Mouse (Mus musculus) heart, embryonic 15.5 days (tissue): Measurements from ENCODE around the gene Agrn. TPM values are rescaled to one million over a fixed set of nuclear protein-coding genes. Genes with fewer than 3 reads are reported as not detected.

Experiments used
- ATAC-seq: fragments of 200-750 bp; cut with Nextera tagmentation; replicated peaks from 2 replicates; pipeline ENCODE4 v1.8.0; 2017; ENCODE audit warnings: low read depth, moderate TSS enrichment; ENCODE audit not compliant: insufficient number of reproducible peaks, insufficient read depth, low FRiP score
- H3K27ac ChIP-seq: fragments of 300-500 bp; sonication (generic); 2 replicates; pipeline ENCODE4 v1.5.1; 2015; ENCODE audit warnings: mild to moderate bottlenecking, inconsistent platforms
- H3K27me3 ChIP-seq: fragments of 300-500 bp; sonication (generic); 2 replicates; pipeline ENCODE4 v1.6.1; 2015; ENCODE audit warnings: inconsistent platforms
- H3K36me3 ChIP-seq: fragments of 300-500 bp; sonication (generic); 2 replicates; pipeline ENCODE4 v1.6.1; 2015; ENCODE audit warnings: mild to moderate bottlenecking, inconsistent platforms
- H3K4me1 ChIP-seq: fragments of 300-500 bp; sonication (generic); replicated peaks from 2 replicates; pipeline ENCODE4 v1.6.1; 2015; ENCODE audit warnings: inconsistent platforms
- H3K4me2 ChIP-seq: fragments of 300-500 bp; sonication (generic); 2 replicates; pipeline ENCODE4 v1.6.1; 2015; ENCODE audit warnings: inconsistent platforms, mild to moderate bottlenecking, moderate library complexity
- H3K4me3 ChIP-seq: fragments of 300-500 bp; sonication (generic); 2 replicates; pipeline ENCODE4 v1.5.1; 2015; ENCODE audit warnings: mild to moderate bottlenecking, inconsistent platforms
- H3K9ac ChIP-seq: fragments of 300-500 bp; sonication (generic); 2 replicates; pipeline ENCODE4 v1.6.1; 2015; ENCODE audit warnings: mild to moderate bottlenecking, inconsistent platforms
- H3K9me3 ChIP-seq: fragments of 300-500 bp; sonication (generic); replicated peaks from 2 replicates; pipeline ENCODE4 v1.6.1; 2016; ENCODE audit warnings: inconsistent platforms
- WGBS: fragments of 180-500 bp; shearing (Covaris S2); methylation state at CpG from one replicate; pipeline ENCODE4 v1.1.7; 2015; ENCODE audit warnings: mixed read lengths; 5-methylcytosine and 5-hydroxymethylcytosine counted together
- polyA plus RNA-seq: library from polyadenylated mRNA; unstranded; fragments of >200 nt; fragmentation: Nextera tagmentation; extraction: Ambion mirVana; gene quantifications from 2 replicates; pipeline ENCODE4 v1.2.1, GENCODE M21; 2015

Agrn gene
- polyA plus RNA-seq: 38.0 and 51.4 TPM in 2 replicates

DNA sequence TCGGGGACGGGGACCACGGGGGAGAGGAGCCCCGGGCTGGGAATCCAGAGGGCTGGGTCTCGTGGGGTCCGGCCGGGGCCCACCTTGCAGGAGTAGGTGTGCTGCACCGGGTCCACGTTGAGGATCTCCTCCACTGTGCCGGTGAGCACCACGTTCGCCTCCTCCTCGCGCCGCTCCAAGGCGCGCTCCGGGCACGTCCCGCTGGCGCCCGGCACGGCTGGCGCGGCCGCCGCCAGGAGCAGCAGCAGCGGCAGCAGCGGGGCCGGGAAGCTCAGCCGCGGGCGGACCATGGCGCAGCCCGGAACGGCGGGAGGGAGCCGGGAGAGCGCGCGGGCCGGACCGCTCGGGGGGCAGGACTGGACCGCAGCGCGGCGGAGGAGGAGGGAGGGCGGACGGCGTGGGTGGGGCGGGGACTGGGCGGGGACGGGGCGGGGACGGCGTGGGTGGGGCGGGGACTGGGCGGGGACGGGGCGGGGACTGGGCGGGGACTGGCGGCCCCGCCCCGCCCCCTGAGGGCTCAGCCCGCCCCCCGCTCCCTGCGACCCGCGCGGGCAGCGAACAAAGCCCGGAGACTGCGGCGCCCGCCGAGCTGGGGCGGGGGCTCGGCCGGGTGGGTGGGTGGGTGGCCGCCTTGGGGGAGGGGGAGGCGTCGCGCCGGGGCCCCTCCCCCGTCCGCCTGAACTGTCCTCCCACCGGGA is at the start of gene Agrn:
Agrn (minus strand) TSS at position 358 of the 698 bp plus-strand sequence.
- WGBS: 1% methylated on average over 36 of the region's 88 CpGs
- Histone ChIP-seq H3K4me2 (peak within 1 kb of the TSS; percentile 97), H3K4me1 (peaks cover 43% of the 10 kb centered on the region), H3K4me3 (peak within 1 kb of the TSS; percentile 79), H3K36me3 (0 out of 2 replicates have a peak, but pooled peaks cover 6% of the 10 kb centered on the region), H3K9me3 (no peaks in the 10 kb centered on the region), H3K27ac (peak within 1 kb of the TSS; percentile 95), H3K9ac (peak within 1 kb of the TSS; percentile 88), H3K27me3 (no peaks in the 10 kb centered on the region)
- ATAC-seq: peak; percentile 85

DNA sequence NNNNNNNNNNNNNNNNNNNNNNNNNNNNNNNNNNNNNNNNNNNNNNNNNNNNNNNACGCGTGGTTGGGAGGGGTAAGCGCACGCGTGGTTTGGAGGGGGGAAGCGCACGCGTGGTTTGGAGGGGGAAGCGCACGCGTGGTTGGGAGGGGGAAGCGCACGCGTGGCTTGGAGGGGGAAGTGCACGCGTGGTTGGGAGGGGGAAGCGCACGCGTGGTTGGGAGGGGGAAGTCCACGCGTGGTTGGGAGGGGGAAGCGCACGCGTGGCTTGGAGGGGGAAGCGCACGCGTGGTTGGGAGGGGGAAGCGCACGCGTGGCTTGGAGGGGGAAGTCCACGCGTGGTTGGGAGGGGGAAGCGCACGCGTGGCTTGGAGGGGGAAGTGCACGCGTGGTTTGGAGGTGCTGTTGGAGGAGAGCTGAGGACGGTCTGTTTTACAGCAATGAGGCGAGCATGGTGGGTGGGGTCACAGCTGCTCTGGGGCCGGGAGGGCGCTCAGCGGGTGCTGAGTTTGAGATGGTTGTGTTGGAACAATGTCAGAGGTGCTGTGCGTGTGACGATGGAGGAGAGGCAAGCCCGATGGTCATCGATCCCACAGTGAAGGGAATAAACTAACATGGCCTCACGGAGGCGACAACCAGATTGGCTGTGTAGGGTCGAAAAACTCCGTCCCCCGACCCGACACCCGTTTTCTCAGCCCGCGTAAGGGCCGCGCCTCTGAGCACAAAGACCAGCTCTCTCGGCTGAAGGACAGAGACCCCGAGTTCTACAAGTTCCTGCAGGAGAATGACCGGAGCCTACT is 39.6 kb upstream of the Agrn start:
- H3K27me3 ChIP-seq: no peaks in the 10 kb centered on the region
- H3K4me1 ChIP-seq: peaks cover 20% of the 10 kb centered on the region
- 0 out of 2 replicates have a peak overlapping the region, but pooled peaks have one; percentile 92 for H3K27ac ChIP-seq
- 27% methylated on average over 58 of the region's 60 CpGs for WGBS
- H3K4me3 ChIP-seq: peak overlapping the region; percentile 94
- ATAC-seq: no peak
- peak overlapping the region; percentile 98 for H3K4me2 ChIP-seq
- H3K36me3 ChIP-seq: peaks cover 54% of the 10 kb centered on the region
- no peaks in the 10 kb centered on the region for H3K9me3 ChIP-seq
- no peak overlapping the region for H3K9ac ChIP-seq

DNA sequence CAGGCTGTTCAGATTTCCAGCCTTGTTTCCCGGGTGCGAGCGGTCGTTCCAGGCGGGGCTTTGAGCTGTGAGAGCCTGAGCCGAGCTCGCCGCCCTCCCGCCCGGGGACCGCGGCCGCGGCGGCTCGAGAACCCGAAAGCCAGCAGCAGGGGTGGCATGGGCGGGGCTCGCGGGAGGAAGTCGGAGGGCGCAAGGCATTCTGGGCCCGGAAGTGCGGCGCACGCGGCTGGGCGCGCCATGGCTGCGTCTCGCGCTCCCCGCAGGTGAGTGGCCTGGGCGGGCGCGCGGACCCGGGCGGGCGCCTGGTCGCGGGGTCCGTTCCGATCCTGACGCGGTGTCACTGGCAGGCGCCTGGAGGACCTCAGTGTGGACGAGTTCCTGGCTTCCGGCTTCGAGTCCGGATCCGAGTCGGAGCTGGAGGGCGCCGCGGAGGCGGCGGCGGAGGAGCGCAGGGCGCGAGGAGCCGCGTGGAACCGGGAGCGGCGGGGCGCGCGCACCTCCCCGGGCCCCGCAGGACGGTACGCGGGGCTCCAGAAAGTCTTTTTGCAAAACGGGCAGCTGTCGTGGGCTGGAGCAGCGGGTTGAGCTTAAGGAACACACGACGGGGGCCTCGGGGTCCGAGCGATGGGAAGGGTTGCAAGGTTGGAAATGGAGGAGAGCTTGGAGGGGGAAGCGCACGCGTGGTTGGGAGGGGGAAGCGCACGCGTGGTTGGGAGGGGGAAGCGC is 38.7 kb upstream of the Agrn start, which contains the start of gene Noc2l:
Noc2l (plus strand) TSS at position 203 of the 726 bp plus-strand sequence.
- Histone ChIP-seq H3K9ac (peak within 1 kb of the TSS; percentile 77), H3K36me3 (peaks cover 54% of the 10 kb centered on the region), H3K9me3 (no peaks in the 10 kb centered on the region), H3K27me3 (no peaks in the 10 kb centered on the region), H3K27ac (peak within 1 kb of the TSS; percentile 92), H3K4me2 (peak within 1 kb of the TSS; percentile 98), H3K4me3 (peak within 1 kb of the TSS; percentile 94), H3K4me1 (peaks cover 20% of the 10 kb centered on the region)
- ATAC-seq: peak; percentile 86
- under 1% methylated on average over 73 of the region's 90 CpGs for WGBS

DNA sequence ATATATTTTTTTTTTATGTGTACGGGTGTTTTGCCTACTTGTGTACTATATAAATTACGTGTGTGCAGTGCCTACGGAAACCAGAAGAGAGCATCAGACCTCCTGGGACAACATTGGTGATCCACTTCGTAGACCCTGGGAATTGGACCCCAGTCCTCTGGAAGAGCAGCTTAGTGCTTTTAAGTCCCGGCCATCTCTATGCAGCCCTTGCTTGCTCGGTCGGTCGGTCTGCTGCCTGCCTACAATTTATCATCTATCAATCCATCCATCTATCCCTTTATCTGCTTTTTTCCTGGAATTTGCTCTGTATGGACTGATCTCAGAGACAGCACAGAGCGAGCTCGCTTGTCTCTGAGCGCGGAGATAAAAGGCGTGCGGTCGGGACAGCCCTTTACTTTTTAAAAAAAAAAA is 38.1 kb upstream of the Agrn start:
- Histone ChIP-seq H3K27me3 (no peaks in the 10 kb centered on the region), H3K27ac (peak overlapping the region; percentile 92), H3K4me3 (peak overlapping the region; percentile 94), H3K9ac (peak overlapping the region; percentile 43; the same call in 1 of the 2 replicates), H3K4me1 (peaks cover 20% of the 10 kb centered on the region), H3K36me3 (peaks cover 55% of the 10 kb centered on the region), H3K4me2 (peak overlapping the region; percentile 98), H3K9me3 (no peaks in the 10 kb centered on the region)
- WGBS: under 1% methylated on average over 15 of the region's 15 CpGs
- ATAC-seq: no peak

DNA sequence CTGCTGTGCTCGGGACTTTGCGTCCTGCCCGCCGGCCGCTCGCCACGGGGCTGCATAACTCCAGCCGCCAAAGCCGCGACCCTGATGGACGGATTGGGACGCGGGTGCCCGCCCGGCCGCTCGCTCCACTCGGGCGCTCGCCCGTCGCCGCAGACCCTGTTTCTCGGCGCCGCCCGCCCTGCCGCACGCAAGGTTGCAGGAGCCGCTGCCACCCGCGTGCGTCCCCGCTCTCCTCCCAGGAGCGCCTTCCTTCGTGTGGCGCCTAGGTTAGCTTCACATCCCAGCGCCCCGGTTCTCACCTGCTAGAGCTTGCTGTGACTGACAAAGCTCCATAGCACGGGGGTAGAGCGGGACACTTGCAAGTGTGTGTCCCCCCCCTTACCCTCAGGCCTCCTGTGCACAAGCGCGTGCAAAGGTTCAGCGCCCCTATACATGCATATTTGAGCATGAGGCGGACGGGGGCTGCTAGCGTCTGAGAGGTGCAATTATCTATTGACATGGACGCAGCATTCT is 37.5 kb upstream of the Agrn start, which contains the start of gene Plekhn1:
Plekhn1 (minus strand) TSS at position 157 of the 513 bp plus-strand sequence.
- peak within 1 kb of the TSS; percentile 94 for H3K4me3 ChIP-seq
- no peaks in the 10 kb centered on the region for H3K9me3 ChIP-seq
- H3K4me1 ChIP-seq: peaks cover 20% of the 10 kb centered on the region
- peak; percentile 49 for ATAC-seq
- H3K4me2 ChIP-seq: peak within 1 kb of the TSS; percentile 98
- H3K27me3 ChIP-seq: no peaks in the 10 kb centered on the region
- peaks cover 55% of the 10 kb centered on the region for H3K36me3 ChIP-seq
- H3K9ac ChIP-seq: peak within 1 kb of the TSS; percentile 73
- H3K27ac ChIP-seq: peak within 1 kb of the TSS; percentile 92
- WGBS: under 1% methylated on average over 42 of the region's 48 CpGs

DNA sequence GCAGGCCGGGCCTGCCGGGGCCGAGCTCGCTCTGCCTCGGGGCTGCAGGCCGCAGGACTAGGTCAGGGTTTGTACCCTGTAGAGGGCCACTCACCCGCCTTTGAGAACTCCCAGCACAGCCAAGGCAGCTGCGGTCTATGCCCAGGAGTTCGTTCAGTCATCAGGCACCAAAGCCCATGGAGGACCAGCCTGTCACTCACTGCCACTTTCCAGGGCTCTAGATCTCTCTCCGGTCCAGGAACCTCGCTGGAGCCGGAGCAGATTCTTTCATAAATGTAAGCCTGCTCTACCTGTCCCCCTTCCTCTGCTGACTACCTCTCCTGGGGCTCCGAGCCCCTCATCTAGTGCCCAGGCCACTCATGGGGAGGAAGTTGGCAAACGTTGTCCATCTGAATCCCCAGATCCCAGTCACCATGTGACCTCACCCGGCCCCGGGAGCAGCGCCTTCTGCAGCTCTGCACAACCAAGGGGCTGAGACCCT is 36.8 kb upstream of the Agrn start:
- WGBS: 6% methylated on average over 17 of the region's 17 CpGs
- H3K4me2 ChIP-seq: peak overlapping the region; percentile 98
- ATAC-seq: no peak
- H3K27ac ChIP-seq: peak overlapping the region; percentile 80
- peak overlapping the region; percentile 73 for H3K9ac ChIP-seq
- no peaks in the 10 kb centered on the region for H3K27me3 ChIP-seq
- peak overlapping the region; percentile 65 for H3K4me3 ChIP-seq
- peaks cover 20% of the 10 kb centered on the region for H3K4me1 ChIP-seq
- no peaks in the 10 kb centered on the region for H3K9me3 ChIP-seq
- peaks cover 55% of the 10 kb centered on the region for H3K36me3 ChIP-seq

DNA sequence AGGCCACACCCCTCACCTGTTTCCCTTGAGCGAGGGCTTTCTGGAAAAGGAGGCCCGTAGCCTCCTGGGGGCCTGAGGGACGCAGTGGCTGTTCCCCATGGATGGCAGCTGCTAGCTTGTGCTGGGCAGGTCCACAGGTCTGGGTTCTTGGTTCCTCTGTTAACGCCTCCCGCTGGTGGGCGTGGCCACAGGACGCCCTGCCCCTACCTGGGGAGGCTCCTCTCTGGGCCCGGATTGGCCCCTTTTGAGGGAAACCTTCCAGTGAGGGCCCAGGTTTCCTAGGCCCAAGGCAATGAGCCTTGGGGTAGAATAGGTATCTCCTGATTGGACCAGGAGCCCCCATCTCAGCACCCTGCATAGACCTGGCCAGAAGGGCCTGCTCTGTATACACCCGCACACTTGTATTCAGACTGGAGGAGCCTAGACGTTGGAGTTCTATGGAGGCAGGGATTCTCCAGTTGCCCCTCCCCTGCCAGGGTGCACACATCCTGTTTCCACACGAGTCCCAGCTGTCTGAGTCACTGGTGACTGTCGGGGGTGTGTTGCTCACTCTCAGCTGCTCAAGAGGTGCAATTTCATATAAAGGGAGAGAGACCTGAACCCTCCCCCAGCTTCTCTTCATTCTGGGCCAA is 31.2 kb upstream of the Agrn start:
- Histone ChIP-seq H3K9ac (peak overlapping the region; percentile 41; the same call in 1 of the 2 replicates), H3K4me3 (peak overlapping the region; percentile 13; the same call in 1 of the 2 replicates), H3K9me3 (no peaks in the 10 kb centered on the region), H3K27me3 (no peaks in the 10 kb centered on the region), H3K36me3 (peaks cover 44% of the 10 kb centered on the region), H3K27ac (no peak overlapping the region), H3K4me2 (peak overlapping the region; percentile 40), H3K4me1 (peaks cover 13% of the 10 kb centered on the region)
- 24% methylated on average over 12 of the region's 12 CpGs for WGBS
- 0 out of 2 replicates have a peak, but pooled peaks have one; percentile 20 for ATAC-seq

DNA sequence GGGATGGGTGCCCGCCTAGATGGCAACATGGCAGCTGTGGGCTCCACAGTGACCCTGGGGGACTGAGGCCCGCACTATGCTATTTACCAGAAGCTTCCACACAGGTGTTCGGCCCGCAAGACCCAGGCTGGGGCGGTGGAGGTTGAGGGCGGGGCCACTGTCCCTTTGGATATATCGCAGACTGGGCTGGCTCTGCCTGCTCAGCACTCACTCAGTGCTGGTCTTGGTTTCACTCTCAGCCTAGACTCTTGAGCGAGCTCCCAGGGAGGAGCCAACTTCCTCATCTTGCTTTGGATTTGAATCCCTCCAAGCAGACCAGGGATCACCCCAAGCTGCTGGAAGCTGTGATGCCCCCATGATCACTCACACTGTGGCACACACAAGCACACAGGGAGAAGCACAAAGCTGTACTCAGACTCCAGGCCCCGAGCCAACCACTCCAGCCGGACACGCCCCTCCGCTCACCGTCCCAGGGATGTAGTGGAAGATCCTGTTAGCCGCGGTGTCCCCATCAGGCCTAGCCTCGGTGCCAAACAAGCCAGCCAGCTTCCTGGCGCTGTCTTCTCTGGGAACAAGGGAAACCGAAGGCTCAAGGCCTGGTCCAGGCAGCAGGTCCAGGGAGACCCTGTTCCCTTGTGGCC is 30.6 kb upstream of the Agrn start:
- Histone ChIP-seq H3K9ac (peak overlapping the region; percentile 41; the same call in 1 of the 2 replicates), H3K27ac (no peak overlapping the region), H3K36me3 (peaks cover 43% of the 10 kb centered on the region), H3K27me3 (no peaks in the 10 kb centered on the region), H3K4me1 (peaks cover 11% of the 10 kb centered on the region), H3K4me2 (peak overlapping the region; percentile 40), H3K4me3 (peak overlapping the region; percentile 13; the same call in 1 of the 2 replicates), H3K9me3 (no peaks in the 10 kb centered on the region)
- ATAC-seq: 0 out of 2 replicates have a peak, but pooled peaks have one; percentile 21
- 39% methylated on average over 18 of the region's 18 CpGs for WGBS

DNA sequence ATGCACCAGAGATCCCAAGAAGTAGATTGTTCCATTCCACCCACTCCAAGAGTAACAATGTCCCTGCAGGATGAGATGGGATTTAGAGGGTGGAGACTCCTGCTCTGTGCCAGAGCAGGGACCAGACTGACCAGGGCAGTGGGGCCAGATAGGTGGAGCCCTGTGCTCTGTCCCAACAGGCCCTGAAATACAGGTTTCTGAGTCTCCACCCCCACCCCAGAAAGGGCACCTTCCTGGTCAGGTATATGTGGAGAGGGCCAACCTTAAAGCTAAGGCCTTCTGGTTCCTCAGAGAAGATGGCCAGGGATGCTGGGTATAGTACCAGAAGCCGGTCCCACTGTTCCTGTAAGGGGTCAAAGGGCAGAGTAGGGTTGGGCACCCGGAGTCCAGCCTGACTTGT is 27.0 kb upstream of the Agrn start:
- Histone ChIP-seq H3K27me3 (no peaks in the 10 kb centered on the region), H3K4me3 (no peak overlapping the region), H3K36me3 (peaks cover 15% of the 10 kb centered on the region), H3K4me1 (peaks cover 11% of the 10 kb centered on the region), H3K9me3 (no peaks in the 10 kb centered on the region), H3K27ac (no peak overlapping the region), H3K4me2 (no peak overlapping the region), H3K9ac (no peak overlapping the region)
- ATAC-seq: no peak
- WGBS: 79% methylated on average over 2 of the region's 2 CpGs

DNA sequence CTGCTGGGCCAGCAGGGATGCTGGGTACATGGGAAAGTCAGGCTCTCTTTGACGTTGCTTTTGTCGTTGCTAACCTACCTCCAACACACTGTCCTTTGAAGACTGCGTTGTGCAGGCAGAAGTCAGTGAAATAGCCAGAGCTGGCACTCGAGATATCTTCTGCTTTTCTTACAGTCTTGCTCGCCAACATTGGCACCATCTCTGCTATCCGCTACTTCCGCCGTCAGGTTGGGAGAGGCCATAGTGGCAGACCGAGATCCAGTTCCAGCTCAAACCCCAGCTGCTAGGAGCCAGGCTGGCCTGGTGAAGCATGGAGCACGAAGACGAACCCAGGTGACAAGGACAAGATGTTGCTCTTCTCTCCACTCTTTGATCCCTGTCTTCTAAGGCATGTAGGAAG is 22.6 kb upstream of the Agrn start:
- H3K4me3 ChIP-seq: no peak overlapping the region
- no peak overlapping the region for H3K27ac ChIP-seq
- no peak for ATAC-seq
- 87% methylated on average over 11 of the region's 11 CpGs for WGBS
- no peaks in the 10 kb centered on the region for H3K9me3 ChIP-seq
- peaks cover 30% of the 10 kb centered on the region for H3K4me1 ChIP-seq
- no peaks in the 10 kb centered on the region for H3K27me3 ChIP-seq
- H3K36me3 ChIP-seq: peaks cover 10% of the 10 kb centered on the region
- no peak overlapping the region for H3K4me2 ChIP-seq
- no peak overlapping the region for H3K9ac ChIP-seq
